Mouse (Mus musculus) left cerebral cortex, adult 9 months (tissue): Measurements from ENCODE around the gene Rnf26.

ENCODE experiments used
- DNase-seq, 2 experiments: peaks; one replicate each; pipeline ENCODE4 v3.0.0; 2022; ENCODE audit warnings: low spot score in 2 of 2

Rnf26 gene

GRCm38 (mm10) chr9:44113105-44113789 lies at the start of gene Rnf26, which contains the start of gene Gm49380:
TSS of gene Rnf26 (minus strand) at chr9:44113517.
TSS of gene Gm49380 (minus strand) at chr9:44113500.
- peak; percentile 95 to 98 for DNase-seq

- no peak for DNase-seq
Observed at GRCm38 (mm10) chr9:44159886-44160285, 46.6 kb upstream of the Rnf26 start.

GRCm38 (mm10) chr9:44147290-44147689 lies 34.0 kb upstream of the Rnf26 start:
- no peak for DNase-seq

- DNase-seq = no peak
Observed at GRCm38 (mm10) chr9:44144718-44145060, 31.4 kb upstream of the Rnf26 start.

DNA sequence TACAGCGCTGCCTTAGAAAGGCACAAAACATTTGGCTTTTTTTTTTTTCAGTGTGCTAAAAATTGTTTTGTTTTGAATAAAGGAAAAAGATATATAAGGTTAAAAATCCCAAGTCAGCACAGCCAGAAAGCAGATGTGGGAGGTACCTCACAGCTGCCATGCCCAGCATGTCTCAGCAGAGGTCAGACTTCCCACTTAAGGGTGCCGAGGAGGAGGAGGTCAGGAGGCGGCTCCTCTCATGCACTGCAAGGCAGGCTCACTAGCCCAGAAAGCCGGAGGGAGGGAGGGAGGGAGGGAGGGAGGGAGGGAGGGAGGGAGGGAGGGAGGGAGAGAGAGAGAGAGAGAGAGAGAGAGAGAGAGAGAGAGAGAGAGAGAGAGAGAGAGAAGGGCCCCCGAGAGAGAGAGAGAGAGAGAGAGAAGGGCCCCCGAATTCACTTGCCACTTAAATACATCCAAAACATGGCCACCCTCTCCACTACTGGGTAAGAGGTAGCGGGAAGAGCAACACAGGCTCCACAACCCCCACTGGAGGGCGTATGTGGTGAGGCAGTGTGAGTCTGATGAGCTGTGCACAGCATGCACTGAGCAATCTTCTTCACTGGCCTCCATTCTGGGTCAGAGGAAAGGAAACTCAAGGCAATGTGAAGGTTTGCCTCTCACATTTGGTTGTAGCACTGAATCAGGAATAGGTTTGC lies 30.9 kb upstream of the Rnf26 start:
- no peak for DNase-seq

DNA sequence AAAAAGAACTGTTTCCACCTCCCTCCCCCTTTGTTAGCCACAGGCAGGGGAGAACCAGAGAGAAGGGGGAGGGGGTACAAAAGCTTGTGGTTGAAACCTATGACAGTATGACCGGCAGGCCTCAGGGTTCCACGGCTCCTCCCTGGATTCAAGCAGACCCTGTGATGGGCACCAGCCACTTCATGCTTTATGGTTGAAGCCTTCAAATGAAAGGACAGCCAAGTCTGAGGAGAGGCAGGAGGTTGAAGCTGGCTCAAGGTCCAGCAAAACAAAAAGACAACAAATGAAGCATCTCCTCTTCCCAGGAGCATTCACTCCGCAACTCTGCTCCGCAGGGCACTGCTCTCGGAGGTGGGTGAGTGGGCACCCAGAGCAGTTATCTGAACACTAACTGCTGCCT lies 30.1 kb upstream of the Rnf26 start:
- DNase-seq = no peak

DNA sequence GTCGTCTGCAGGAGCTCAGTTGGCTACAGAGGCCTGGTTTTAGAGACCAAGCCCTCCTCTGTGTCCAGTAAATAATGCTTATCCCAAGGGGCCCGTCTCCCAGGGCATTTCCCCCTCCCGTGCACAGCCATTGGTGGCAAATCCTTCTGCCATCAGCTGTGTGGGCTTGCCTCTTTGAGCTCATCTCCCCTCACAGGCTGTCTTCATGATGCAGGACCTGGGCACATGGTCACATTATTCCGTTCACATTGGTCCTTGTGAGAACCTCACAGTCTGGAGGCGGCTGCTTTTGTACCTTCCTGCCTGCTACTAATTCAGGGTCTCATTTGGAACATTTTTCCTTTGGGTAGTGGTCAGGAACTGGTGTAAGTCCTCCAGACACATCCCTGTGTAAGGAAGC lies 28.6 kb upstream of the Rnf26 start:
- no peak for DNase-seq

DNA sequence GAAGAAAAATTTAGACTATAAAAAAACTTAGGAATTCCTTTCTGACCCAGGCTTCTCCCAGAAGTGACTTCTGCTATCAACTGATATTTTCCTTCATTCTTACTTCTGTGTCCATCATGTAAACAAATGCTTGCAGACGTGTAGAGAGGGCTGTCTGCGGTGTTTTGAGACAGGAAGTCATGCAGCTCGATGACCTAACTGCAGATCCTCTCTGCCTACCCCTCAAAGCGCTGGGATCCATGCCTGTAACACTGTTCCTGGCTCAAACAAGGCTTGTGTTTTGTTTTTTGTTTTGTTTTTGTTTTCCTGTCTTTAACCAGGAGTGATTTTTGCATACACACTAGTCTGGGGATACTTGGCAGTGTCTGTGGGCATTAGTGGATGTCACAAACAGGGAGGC lies 24.5 kb upstream of the Rnf26 start:
- no peak for DNase-seq

GRCm38 (mm10) chr9:44135731-44136411 lies 22.6 kb upstream of the Rnf26 start:
- DNase-seq = no peak

- no peak for DNase-seq
Observed at GRCm38 (mm10) chr9:44134851-44135730, 21.8 kb upstream of the Rnf26 start.

DNA sequence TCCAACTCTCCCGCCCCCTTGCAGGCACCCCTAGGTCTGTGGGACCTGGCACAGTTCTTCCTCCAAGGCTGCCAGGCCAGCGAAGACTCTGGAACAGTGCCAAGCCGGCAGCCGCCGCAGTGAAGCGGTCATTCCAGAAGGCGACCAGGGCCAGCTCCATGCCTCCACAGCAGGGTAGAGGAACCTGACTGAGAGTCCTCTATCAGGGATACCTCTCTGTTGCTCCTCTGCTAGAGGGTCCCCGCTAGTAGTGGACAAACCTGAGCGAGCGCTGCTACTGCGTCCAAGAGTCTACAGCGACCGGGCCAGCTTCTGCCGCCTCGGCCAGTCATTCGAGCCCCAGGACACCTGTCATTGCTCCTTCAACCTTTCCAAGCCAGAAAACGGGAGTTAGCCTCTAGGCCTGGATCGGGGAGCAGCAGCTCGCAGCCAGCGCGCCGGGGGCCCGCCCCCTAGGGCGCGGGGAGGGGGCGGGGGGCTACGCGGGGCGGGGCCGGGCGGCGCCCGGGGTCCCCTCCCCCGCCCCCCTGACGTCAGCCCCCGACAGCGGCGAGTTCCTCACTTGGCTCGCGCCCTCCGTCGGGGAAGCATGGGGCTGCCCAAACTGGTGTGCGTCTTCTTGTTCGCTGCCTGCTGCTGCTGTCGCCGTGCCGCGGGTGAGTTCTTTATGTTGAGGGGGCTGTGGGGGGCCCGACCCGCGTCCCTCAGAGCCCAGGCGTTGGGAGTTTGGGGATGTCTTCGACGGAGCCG lies 21.0 kb upstream of the Rnf26 start, which contains the start of gene Mcam:
TSS of gene Mcam (plus strand) at position 369 of the 750 bp plus-strand sequence.
- no peak for DNase-seq

DNA sequence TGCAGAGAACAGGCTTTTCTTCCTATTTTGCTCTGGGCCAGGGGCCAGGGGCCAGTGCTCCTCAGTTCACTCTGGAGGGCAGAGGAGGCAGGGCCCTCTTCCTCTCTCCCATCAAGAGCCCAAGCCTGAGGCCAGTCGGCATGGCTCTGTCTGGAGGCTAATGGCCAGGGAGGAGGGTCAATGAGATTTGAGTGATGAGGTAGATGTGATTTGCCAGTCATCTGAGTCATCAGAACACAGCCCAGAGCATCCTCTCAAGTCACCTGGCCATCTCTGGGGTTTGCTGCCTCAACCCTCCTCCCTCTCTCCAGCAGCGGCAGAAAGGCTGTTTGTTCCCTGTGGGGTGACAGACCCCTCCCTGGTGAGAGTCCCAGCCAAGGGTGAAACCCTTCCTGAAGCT lies 20.0 kb upstream of the Rnf26 start:
- no peak for DNase-seq

GRCm38 (mm10) chr9:44132200-44132599 lies 18.9 kb upstream of the Rnf26 start:
- DNase-seq = no peak

- no peak for DNase-seq
Observed at GRCm38 (mm10) chr9:44131276-44131590, 17.9 kb upstream of the Rnf26 start.

- DNase-seq = no peak
Observed at GRCm38 (mm10) chr9:44130581-44131275, 17.4 kb upstream of the Rnf26 start.

GRCm38 (mm10) chr9:44130034-44130433 lies 16.7 kb upstream of the Rnf26 start:
- no peak for DNase-seq

DNA sequence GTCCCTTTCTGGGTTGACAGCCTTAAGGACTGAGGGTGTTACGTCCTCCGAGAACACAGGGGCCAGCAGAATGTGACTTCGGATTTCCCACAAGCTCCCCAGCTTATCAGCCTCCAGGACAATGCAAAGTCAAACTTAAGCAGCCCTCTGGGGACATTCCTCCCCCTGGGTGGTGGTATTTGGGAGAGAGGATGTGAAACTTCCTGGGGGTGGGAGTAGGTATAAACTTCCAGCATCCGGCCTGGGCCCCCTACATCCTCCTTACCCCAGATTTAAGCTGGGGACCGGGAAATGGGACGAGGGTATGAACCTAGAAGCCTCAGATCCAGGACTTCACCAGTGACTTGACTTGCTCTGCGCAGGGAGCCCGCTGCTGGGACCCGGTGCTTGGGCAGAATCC lies 16.3 kb upstream of the Rnf26 start:
- no peak for DNase-seq

DNA sequence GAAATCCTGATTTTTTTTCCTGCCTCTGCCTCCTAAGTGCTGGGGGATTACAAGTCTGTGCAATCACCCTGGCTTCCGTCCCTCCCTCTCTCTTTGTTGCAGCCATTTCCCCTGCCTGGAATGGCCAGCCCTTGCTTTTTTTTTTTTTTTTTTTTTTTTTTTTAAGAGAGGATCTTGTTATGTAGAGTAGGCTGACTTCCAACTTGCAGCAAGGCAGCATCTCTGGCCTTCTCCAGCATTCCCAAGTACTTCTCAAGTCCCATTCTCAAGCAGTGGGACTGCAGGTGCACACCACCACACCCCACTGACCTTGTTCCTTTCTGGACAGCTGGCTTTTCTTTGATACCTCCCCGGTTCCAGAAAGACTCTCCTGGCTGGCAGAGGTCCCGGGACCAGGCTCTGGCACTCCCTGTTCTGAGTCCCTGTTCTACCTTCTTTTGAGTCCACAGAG lies 14.1 kb upstream of the Rnf26 start:
- no peak for DNase-seq

DNA sequence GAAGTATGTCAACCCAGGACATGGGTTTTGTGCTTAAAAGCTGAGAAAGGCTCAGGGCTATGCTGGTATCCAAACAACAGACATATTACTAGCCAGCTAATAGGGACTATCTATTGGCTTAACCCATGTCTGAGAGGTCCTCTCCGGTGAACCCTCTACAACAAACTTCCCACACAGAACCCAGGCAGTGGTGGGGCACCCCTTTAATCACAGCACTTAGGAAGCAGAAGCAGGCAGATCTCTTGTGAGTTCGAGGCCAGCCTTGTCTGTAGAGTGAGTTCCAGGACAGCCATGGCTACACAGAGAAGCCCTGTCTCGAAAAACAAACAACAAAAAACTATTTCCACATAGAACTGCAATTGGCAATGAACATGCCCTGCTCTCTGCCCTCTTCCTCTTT lies 13.4 kb upstream of the Rnf26 start:
- no peak for DNase-seq

DNA sequence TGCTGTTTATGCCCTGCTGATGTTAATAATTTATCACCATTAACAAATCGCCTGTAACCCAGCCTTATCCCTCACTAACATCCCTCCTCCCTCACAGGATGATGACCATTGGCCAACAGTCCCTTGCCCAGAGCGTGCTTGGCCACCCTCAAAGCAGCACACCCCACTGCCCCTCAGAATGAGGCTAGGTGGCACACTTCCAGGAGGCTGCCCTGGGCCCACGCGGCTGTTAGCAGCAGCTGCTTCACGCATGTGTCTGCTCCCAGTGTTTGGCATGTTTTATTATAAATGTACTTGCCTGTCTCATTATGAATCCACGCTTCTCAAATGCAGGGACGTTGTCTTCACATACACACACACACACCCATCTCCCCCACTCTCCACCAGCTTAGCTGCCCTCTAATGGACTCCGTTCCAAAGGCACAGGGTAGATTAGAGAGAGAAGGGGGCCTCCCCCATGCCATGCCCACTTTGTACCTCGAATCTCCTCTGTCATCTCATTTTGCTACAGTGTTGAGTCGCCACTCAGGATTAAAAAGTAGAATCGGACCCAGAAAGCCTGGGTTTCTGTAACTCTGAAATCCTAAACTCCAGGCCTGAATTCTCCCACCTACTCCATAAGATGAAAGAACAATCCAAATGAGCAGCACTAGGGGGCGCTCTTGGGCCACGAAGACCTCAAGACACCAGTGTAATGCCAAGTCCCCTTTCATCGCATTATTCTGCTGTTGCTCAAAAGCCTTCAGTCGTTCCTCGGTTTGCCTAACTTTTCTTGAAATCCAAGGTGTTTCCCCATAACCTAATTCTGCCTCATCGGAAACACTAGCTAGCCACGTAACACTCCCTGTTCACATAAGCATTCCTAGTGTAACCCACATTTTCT lies 12.5 kb upstream of the Rnf26 start:
- DNase-seq = peak in 1 of 2 experiments; percentile 94
